Mouse (Mus musculus): Measurements from ENCODE around the gene Rap1b.

DNA sequence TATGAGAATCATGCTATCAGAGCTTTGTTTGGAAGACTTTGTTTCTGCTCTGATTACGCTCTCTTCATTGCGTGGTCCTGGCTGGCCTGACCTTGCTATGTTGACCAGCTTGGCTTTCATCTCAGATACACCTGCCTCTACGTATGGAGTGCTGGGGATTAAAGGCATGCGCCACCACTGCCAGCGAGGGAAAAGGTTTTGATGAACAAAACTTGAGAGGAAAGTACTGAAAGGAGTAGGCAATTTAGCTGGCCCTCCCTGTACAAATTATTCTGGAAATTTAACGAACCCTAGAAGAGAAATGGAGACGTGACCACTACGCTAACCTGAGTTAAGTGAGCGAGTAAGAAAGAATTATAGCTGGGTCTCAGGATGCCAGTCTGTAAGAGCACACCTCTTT is 961 bp upstream of the Rap1b start:
- TF ChIP-seq POLR2A (IDR thresholded peaks at IDR 0.05; ENCODE audit: extremely low read depth, insufficient read depth, low read length) (no peak), CTCF (IDR thresholded peaks at IDR 0.05; ENCODE audit: extremely low read depth, insufficient read depth, low read length) (no peak)
